Mouse (Mus musculus) cerebellum, postnatal 36 days (tissue): ENCODE results near the gene Cyfip1.
"Not testable (repeated sequence)": the region's sequence is repeated elsewhere in the genome, so short reads cannot be mapped to it uniquely, and the experiment has no call there.

Experiments used
- DNase-seq, 2 experiments: peaks; one replicate each; pipeline ENCODE4 v3.0.0; 2021 to 2022; ENCODE audit warnings: mixed read lengths in 2 of 2

The Cyfip1 gene

GRCm38 (mm10) chr7:55865750-55866416 lies 24.3 kb downstream of the Cyfip1 start:
- DNase-seq, result no peak

GRCm38 (mm10) chr7:55868247-55868646 lies 26.7 kb downstream of the Cyfip1 start:
- no peak for DNase-seq

- no peak for DNase-seq
Measured at GRCm38 (mm10) chr7:55869220-55869619, 27.7 kb downstream of the Cyfip1 start.

- peak in 1 of 2 experiments; percentile 23 for DNase-seq
Measured at GRCm38 (mm10) chr7:55870340-55871020, 28.9 kb downstream of the Cyfip1 start.

GRCm38 (mm10) chr7:55871476-55871875 lies 29.9 kb downstream of the Cyfip1 start:
- DNase-seq, result no peak

- DNase-seq, result no peak
Measured at GRCm38 (mm10) chr7:55874703-55875102, 33.2 kb downstream of the Cyfip1 start.

- no peak for DNase-seq
Measured at GRCm38 (mm10) chr7:55877721-55878120, 36.2 kb downstream of the Cyfip1 start.

GRCm38 (mm10) chr7:55880882-55881281 lies 39.3 kb downstream of the Cyfip1 start:
- DNase-seq, result no peak

GRCm38 (mm10) chr7:55888603-55889002 lies 47.1 kb downstream of the Cyfip1 start:
- no peak for DNase-seq

GRCm38 (mm10) chr7:55889996-55890395 lies 48.5 kb downstream of the Cyfip1 start:
- DNase-seq, result no peak

- DNase-seq, result no peak
Measured at GRCm38 (mm10) chr7:55890731-55891130, 49.2 kb downstream of the Cyfip1 start.

- no peak for DNase-seq
Measured at GRCm38 (mm10) chr7:55891797-55892196, 50.3 kb downstream of the Cyfip1 start.

- DNase-seq, result no peak
Measured at GRCm38 (mm10) chr7:55903766-55904165, 62.2 kb downstream of the Cyfip1 start.

GRCm38 (mm10) chr7:55905449-55905848 lies 63.9 kb downstream of the Cyfip1 start:
- no peak for DNase-seq

- DNase-seq, result no peak
Measured at GRCm38 (mm10) chr7:55909519-55909918, 68.0 kb downstream of the Cyfip1 start.

- DNase-seq, result no peak
Measured at GRCm38 (mm10) chr7:55910356-55910755, 68.8 kb downstream of the Cyfip1 start.

GRCm38 (mm10) chr7:55911371-55911770 lies 69.8 kb downstream of the Cyfip1 start:
- DNase-seq, result no peak

- no peak for DNase-seq
Measured at GRCm38 (mm10) chr7:55912118-55912517, 70.6 kb downstream of the Cyfip1 start.

- DNase-seq, result not testable (repeated sequence)
Measured at GRCm38 (mm10) chr7:55918365-55918764, 76.8 kb downstream of the Cyfip1 start.

GRCm38 (mm10) chr7:55927262-55927661 lies 85.7 kb downstream of the Cyfip1 start:
- no peak for DNase-seq

GRCm38 (mm10) chr7:55928649-55929048 lies 87.1 kb downstream of the Cyfip1 start:
- no peak for DNase-seq

GRCm38 (mm10) chr7:55935025-55935424 lies 93.5 kb downstream of the Cyfip1 start:
- no peak for DNase-seq

- DNase-seq, result no peak
Measured at GRCm38 (mm10) chr7:55938341-55938740, 96.8 kb downstream of the Cyfip1 start.

- DNase-seq, result no peak
Measured at GRCm38 (mm10) chr7:55956054-55956453, 114.5 kb downstream of the Cyfip1 start.

GRCm38 (mm10) chr7:55957178-55957577 lies 115.6 kb downstream of the Cyfip1 start:
- no peak for DNase-seq
